Mouse (Mus musculus) heart, postnatal 14 days (tissue): Measurements from ENCODE around the gene Amer3. TPM values are rescaled to one million over a fixed set of nuclear protein-coding genes. Genes with fewer than 3 reads are reported as not detected.
A peak's percentile ranks its signal among the peaks of the same experiment; 100 is the strongest.
"Not testable (repeated sequence)": the region's sequence is repeated elsewhere in the genome, so short reads cannot be mapped to it uniquely, and the experiment has no call there.

Source experiments
- DNase-seq, 2 experiments: peaks; one replicate each; pipeline ENCODE4 v3.0.0; 2021 to 2022
- intact Hi-C: fragments of 180-260 bp; cut with DNase I; formaldehyde crosslinking; loops from one replicate; pipeline ENCODE4 v1.15.1; 2025
- total RNA-seq, 2 experiments: library from RNA; stranded (reverse); gene quantifications; 2 replicates each; pipeline ENCODE4 v1.2.3; 2021

The Amer3 gene
- total RNA-seq, 2 experiments from 2014 or later = not detected

DNA sequence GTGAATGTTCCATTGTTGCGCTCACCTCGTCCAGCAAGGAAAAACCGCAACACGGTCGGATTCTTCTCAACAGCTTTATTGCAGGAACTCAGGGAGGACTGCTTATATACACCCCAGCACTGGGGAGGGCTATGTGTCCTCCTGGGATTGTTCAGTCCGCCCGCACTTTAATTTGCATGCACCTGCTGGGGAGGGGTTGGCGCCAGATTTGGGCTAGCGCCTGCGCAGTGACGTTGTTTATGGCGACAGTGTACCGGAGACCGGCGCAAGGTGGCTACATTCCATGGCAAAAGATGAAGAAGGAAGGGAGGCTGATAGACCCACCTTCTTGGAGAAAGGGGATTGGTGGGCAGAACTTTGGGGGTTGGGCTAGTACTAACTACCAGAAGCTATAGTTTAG lies 20.5 kb downstream of the Amer3 start:
- intact Hi-C loops = loop anchor here (5.0 to 10.0 kb wide), 3 partner anchors 143 to 385 kb away; partner anchors contain the start of gene Ptpn18
- DNase-seq = no peak

DNA sequence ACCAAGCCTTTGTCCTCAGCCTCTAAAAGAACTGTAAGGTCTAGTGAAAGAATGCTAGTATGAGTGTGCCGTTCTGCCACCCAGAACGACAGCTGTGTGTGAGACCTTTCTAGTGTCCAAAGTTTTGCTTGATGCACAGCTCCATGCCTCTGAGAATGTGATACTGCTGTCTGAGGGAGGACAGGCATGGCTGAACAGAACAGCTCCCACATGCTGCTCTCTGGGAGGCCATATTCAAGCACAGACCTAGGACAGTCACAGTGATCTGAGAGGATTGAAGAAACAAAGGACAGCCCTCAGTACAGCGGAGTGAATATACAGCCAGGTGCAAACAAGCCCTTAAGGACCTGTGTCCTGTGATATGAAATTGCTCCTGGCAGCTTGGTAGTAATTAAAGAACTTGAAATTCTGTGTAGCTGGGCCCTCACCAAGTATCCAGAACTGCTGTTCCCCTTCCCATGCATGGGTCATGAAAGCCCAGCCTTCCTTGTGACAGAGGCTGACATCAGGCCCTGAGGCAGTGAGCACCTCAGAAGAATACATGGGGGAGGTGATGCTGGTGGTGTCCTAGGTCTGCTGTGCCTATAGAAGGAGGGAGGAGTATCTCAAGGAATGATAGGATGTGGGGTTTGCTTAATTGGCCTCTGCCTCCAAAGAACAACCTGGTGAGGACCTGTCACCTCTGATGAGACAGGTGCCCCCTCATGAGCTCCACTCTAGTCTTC lies 22.0 kb downstream of the Amer3 start:
- DNase-seq = no peak
- intact Hi-C loops = loop anchor here (5.0 to 10.0 kb wide), 3 partner anchors 144 to 387 kb away; partner anchors contain the start of gene Ptpn18

DNA sequence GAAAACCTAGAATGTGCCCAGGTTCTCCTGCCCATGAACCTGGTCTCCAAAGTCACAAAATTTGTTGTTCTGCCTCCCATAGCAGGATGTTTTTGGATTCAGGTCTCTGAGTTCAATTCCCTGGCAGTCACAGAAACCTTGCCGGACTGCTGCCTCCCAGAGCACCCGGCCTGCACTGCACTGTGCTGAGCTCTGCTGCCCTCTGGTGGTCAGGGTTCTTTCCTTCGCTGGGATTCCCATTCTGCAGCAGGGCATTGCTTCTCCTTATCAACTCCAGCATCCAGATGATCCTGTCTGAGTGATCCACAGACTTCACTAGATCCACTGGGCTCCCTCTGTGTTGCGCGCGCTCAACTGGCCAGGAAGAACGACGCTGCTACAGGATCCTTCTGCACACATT lies 22.9 kb downstream of the Amer3 start:
- peak; percentile 70 to 78 for DNase-seq
- intact Hi-C loops = loop anchor here (5.0 to 10.0 kb wide), 3 partner anchors 145 to 388 kb away; partner anchors contain the start of gene Ptpn18

DNA sequence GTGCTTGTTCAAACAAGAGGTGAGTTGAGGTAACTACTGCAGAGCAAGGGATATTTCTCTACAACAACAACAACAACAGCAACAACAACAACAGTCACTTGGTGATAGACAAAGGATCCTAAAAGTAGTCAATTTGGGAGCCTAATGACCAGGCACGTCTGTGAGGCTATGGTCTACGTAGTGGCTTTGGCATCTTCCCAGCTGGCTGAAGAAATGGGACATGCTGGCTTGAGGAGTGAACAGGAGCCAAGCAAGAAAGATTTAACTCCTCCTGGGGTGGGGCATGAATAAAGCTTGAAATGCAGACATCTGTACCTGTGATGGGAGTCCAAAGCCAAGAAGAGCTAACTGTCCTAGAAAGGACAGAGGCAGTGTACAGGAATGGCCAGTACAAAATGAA lies 34.3 kb downstream of the Amer3 start:
- intact Hi-C loops = no loop called here
- no peak for DNase-seq

DNA sequence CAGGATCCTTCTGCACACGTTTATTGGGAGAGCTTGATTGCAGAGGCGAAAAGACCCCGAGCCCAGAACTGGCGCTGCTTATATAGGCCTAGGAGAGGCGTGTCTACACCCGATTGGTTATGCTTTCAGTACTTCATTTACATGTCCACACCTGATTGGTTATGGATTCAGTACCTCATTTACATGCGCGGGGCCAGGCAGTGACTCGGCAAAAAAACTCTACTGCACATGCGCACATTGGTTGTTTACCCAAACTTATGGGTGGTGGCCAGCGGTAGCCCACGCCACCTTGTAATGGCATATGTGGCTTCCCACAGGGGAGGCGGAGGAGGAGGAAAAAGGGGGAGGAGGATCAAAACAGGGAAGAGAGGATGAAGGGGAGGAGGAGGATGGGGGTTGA lies 40.7 kb downstream of the Amer3 start:
- intact Hi-C loops, DNase-seq: not testable (repeated sequence)

DNA sequence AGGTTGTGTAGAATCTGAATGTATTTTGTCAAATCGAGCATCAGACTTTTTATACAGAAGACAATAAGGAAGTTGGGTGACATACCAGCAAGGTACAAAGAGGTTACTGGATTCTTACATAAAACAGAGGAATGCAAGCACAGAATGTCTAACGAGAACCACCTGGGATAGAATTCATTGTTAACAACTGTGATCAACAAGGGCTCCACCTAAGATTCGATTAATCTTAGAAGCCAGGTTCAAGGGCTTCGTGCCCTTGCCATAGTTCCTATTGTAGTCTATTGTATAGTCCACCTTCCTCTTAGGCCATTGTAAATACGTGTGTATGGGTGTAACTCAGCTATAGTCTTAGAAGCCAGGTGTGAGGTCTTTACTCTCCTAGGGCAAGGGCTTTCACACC lies 41.3 kb downstream of the Amer3 start:
- intact Hi-C loops, DNase-seq: not testable (repeated sequence)

DNA sequence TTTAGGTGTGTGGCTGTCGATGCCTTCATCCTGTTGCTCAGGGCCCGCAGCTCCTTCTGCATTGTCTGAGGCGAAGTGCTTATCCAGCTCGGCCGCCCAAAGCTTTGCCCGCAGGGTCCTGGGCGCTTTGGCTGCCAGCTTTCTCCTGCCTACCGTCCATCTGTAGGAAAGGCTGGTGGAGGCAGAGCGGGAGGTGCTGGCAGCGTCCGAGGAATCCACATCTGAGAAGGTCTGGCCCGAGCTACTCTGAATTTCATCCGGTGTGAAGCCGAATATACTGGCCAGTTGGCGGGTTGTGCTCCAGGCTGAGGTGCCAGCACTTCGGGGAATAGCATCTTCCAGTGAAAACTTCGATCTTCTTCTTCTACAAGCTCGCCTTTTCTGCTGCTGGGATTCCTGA lies 56.3 kb downstream of the Amer3 start:
- intact Hi-C loops = loop anchor here (10.0 kb wide), 1 partner anchor 259 kb away; no protein-coding TSS in a partner anchor
- DNase-seq = no peak

Other genes with a start within 250 kb of the Amer3 start
- 10 to 100 TPM; 14.1 to 15.0 TPM for gene Ccdc115, start 140.0 kb upstream of the Amer3 start, total RNA-seq
- gene Imp4, start 139.8 kb upstream of the Amer3 start, total RNA-seq = 10 to 100 TPM; 28.5 to 30.0 TPM
- gene Ptpn18, start 119.9 kb upstream of the Amer3 start, total RNA-seq = 1 to 10 TPM; 7.2 to 7.5 TPM
- not detected for gene Prss39, start 81.2 kb upstream of the Amer3 start, total RNA-seq
- not detected for gene Cfc1, start 44.0 kb upstream of the Amer3 start, total RNA-seq
- gene Prss40, start 18.7 kb upstream of the Amer3 start, total RNA-seq = not detected